Mouse (Mus musculus): ENCODE measurements around the gene Ang2. TPM values are rescaled to one million over a fixed set of nuclear protein-coding genes. Genes with fewer than 3 reads are reported as not detected.
"Not testable (repeated sequence)": the region's sequence is repeated elsewhere in the genome, so short reads cannot be mapped to it uniquely, and the experiment has no call there.

Ang2 gene
- polyA plus RNA-seq (2017; shearing (Covaris generic)): not detected

GRCm38 (mm10) chr14:51199098-51200023, at the start of gene Ang2:
Ang2 (minus strand) TSS chr14:51199148.
- no peak for ATAC-seq

- no peak for ATAC-seq
Observed at GRCm38 (mm10) chr14:51247736-51248135, 48.8 kb upstream of the Ang2 start.

- ATAC-seq: no peak
Observed at GRCm38 (mm10) chr14:51240899-51241298, 42.0 kb upstream of the Ang2 start.

GRCm38 (mm10) chr14:51237488-51237887, 38.5 kb upstream of the Ang2 start:
- not testable (repeated sequence) for ATAC-seq

- not testable (repeated sequence) for ATAC-seq
Observed at GRCm38 (mm10) chr14:51229657-51230056, 30.7 kb upstream of the Ang2 start.

GRCm38 (mm10) chr14:51220075-51220474, 21.1 kb upstream of the Ang2 start:
- ATAC-seq: not testable (repeated sequence)

- ATAC-seq: no peak
Observed at GRCm38 (mm10) chr14:51203115-51203514, 4.2 kb upstream of the Ang2 start, which contains the start of gene Ear14. Ear14 (plus strand) TSS chr14:51203391.

GRCm38 (mm10) chr14:51200466-51200865, 1.5 kb upstream of the Ang2 start:
- ATAC-seq: no peak

- no peak for ATAC-seq
Observed at GRCm38 (mm10) chr14:51200054-51200453, 1.1 kb upstream of the Ang2 start.

GRCm38 (mm10) chr14:51195681-51196080, 3.3 kb downstream of the Ang2 start:
- ATAC-seq: no peak

- not testable (repeated sequence) for ATAC-seq
Observed at GRCm38 (mm10) chr14:51181051-51181450, 17.9 kb downstream of the Ang2 start.

- no peak for ATAC-seq
Observed at GRCm38 (mm10) chr14:51173843-51174242, 25.1 kb downstream of the Ang2 start.

- ATAC-seq: not testable (repeated sequence)
Observed at GRCm38 (mm10) chr14:51172947-51173346, 26.0 kb downstream of the Ang2 start.

GRCm38 (mm10) chr14:51172095-51172865, 26.7 kb downstream of the Ang2 start:
- not testable (repeated sequence) for ATAC-seq

GRCm38 (mm10) chr14:51166068-51166467, 32.9 kb downstream of the Ang2 start:
- no peak for ATAC-seq

- no peak for ATAC-seq
Observed at GRCm38 (mm10) chr14:51165435-51165834, 33.5 kb downstream of the Ang2 start.

- not testable (repeated sequence) for ATAC-seq
Observed at GRCm38 (mm10) chr14:51163323-51163722, 35.6 kb downstream of the Ang2 start.

- not testable (repeated sequence) for ATAC-seq
Observed at GRCm38 (mm10) chr14:51161976-51162375, 37.0 kb downstream of the Ang2 start, which contains the start of gene Rnase2b. Rnase2b (plus strand) TSS chr14:51162260.

GRCm38 (mm10) chr14:51157072-51157471, 41.9 kb downstream of the Ang2 start:
- no peak for ATAC-seq

GRCm38 (mm10) chr14:51156736-51157068, 42.2 kb downstream of the Ang2 start:
- ATAC-seq: no peak

GRCm38 (mm10) chr14:51156056-51156735, 42.8 kb downstream of the Ang2 start:
- ATAC-seq: no peak

GRCm38 (mm10) chr14:51152249-51152870, 46.6 kb downstream of the Ang2 start:
- ATAC-seq: no peak

Measured in inflammation-experienced regulatory T-cells, adult 6 months (primary cell).